Mouse (Mus musculus) neural tube, embryonic 11.5 days (tissue): ENCODE measurements around the gene Insl3. TPM values are rescaled to one million over a fixed set of nuclear protein-coding genes. Genes with fewer than 3 reads are reported as not detected.

ENCODE experiments used
- ATAC-seq: fragments of 200-750 bp; cut with Nextera tagmentation; 2 replicates; pipeline ENCODE4 v1.8.0; 2017; ENCODE audit warnings: moderate number of reproducible peaks, mild to moderate bottlenecking, moderate TSS enrichment, moderate library complexity; ENCODE audit not compliant: insufficient read depth, low FRiP score, low TSS enrichment
- DNase-seq: peaks from one replicate; pipeline ENCODE4 v3.0.0-alpha.2; 2015; ENCODE audit warnings: low spot score
- H3K27ac ChIP-seq: fragments of 300-500 bp; sonication (generic); 2 replicates; pipeline ENCODE4 v1.5.1; 2014; ENCODE audit warnings: low read depth, mild to moderate bottlenecking, low read length
- H3K27me3 ChIP-seq: fragments of 300-500 bp; sonication (generic); 2 replicates; pipeline ENCODE4 v1.6.1; 2014; ENCODE audit warnings: mild to moderate bottlenecking, low read length, mixed read lengths; ENCODE audit not compliant: control insufficient read depth, insufficient read depth
- H3K36me3 ChIP-seq: fragments of 300-500 bp; sonication (generic); 2 replicates; pipeline ENCODE4 v1.6.1; 2014; ENCODE audit warnings: mild to moderate bottlenecking, low read length, moderate library complexity, mixed read lengths; ENCODE audit not compliant: control insufficient read depth, insufficient read depth
- H3K4me1 ChIP-seq: fragments of 300-500 bp; sonication (generic); 2 replicates; pipeline ENCODE4 v1.6.1; 2014; ENCODE audit warnings: low read length, mixed read lengths; ENCODE audit not compliant: control insufficient read depth, insufficient read depth
- H3K4me2 ChIP-seq: fragments of 300-500 bp; sonication (generic); 2 replicates; pipeline ENCODE4 v1.6.1; 2014; ENCODE audit warnings: low read depth, mild to moderate bottlenecking, moderate library complexity
- H3K4me3 ChIP-seq: fragments of 300-500 bp; sonication (generic); 2 replicates; pipeline ENCODE4 v1.5.1; 2014; ENCODE audit warnings: low read depth, low read length
- H3K9ac ChIP-seq: fragments of 300-500 bp; sonication (generic); 2 replicates; pipeline ENCODE4 v1.6.1; 2014; ENCODE audit warnings: mild to moderate bottlenecking, low read length
- H3K9me3 ChIP-seq: fragments of 300-500 bp; sonication (generic); 2 replicates; pipeline ENCODE4 v1.6.1; 2016; ENCODE audit warnings: low read length; ENCODE audit not compliant: control insufficient read depth
- WGBS: fragments of 180-500 bp; shearing (Covaris S2); extraction: QIAGEN DNeasy Blood & Tissue Kit; methylation state at CpG from one replicate; pipeline ENCODE4 v1.1.7; 2014; 5-methylcytosine and 5-hydroxymethylcytosine counted together
- polyA plus RNA-seq: library from polyadenylated mRNA; unstranded; fragments of >200 nt; fragmentation: Nextera tagmentation; extraction: Ambion mirVana; gene quantifications from 2 replicates; pipeline ENCODE4 v1.2.1, GENCODE M21; 2014

The Insl3 gene
- polyA plus RNA-seq, result not detected in 2 replicates

GRCm38 (mm10) chr8:71689028-71689427 is at the start of gene Insl3:
Gene Insl3, plus strand, starts transcription at chr8:71689214.
- H3K27ac ChIP-seq, result no peak within 1 kb of the TSS
- H3K9ac ChIP-seq, result no peak within 1 kb of the TSS
- WGBS, result 2% methylated on average over 33 of the region's 33 CpGs
- H3K9me3 ChIP-seq, result no peaks in the 10 kb centered on the region
- H3K4me3 ChIP-seq, result no peak within 1 kb of the TSS
- DNase-seq (no peak), ATAC-seq (no peak)
- H3K4me1 ChIP-seq, result peaks cover 3% of the 10 kb centered on the region
- H3K4me2 ChIP-seq, result no peak within 1 kb of the TSS
- H3K36me3 ChIP-seq, result no peaks in the 10 kb centered on the region
- peaks cover 100% of the 10 kb centered on the region for H3K27me3 ChIP-seq

- Histone ChIP-seq H3K4me2 (no peak overlapping the region), H3K9me3 (no peaks in the 10 kb centered on the region), H3K27ac (no peak overlapping the region), H3K27me3 (peaks cover 4% of the 10 kb centered on the region; the same call in 1 of the 2 replicates), H3K9ac (no peak overlapping the region), H3K4me1 (no peaks in the 10 kb centered on the region), H3K36me3 (peaks cover 2% of the 10 kb centered on the region; the same call in 1 of the 2 replicates), H3K4me3 (no peak overlapping the region)
- ATAC-seq, result no peak
- no peak for DNase-seq
- 88% methylated on average over 4 of the region's 4 CpGs for WGBS
Observed at GRCm38 (mm10) chr8:71639318-71639717, 49.7 kb upstream of the Insl3 start.

- no peaks in the 10 kb centered on the region for H3K36me3 ChIP-seq
- no peaks in the 10 kb centered on the region for H3K9me3 ChIP-seq
- H3K4me3 ChIP-seq, result no peak overlapping the region
- H3K4me2 ChIP-seq, result no peak overlapping the region
- no peak overlapping the region for H3K27ac ChIP-seq
- no peaks in the 10 kb centered on the region for H3K4me1 ChIP-seq
- H3K9ac ChIP-seq, result no peak overlapping the region
- DNase-seq (no peak), ATAC-seq (no peak)
- 90% methylated on average over 9 of the region's 9 CpGs for WGBS
- H3K27me3 ChIP-seq, result no peaks in the 10 kb centered on the region
Observed at GRCm38 (mm10) chr8:71645510-71645909, 43.5 kb upstream of the Insl3 start.

GRCm38 (mm10) chr8:71654600-71654999 is 34.4 kb upstream of the Insl3 start:
- H3K27ac ChIP-seq, result no peak overlapping the region
- no peaks in the 10 kb centered on the region for H3K9me3 ChIP-seq
- no peaks in the 10 kb centered on the region for H3K4me1 ChIP-seq
- DNase-seq (peak; percentile 48), ATAC-seq (no peak)
- peak overlapping the region; percentile 25; the same call in 1 of the 2 replicates for H3K4me2 ChIP-seq
- no peak overlapping the region for H3K4me3 ChIP-seq
- H3K36me3 ChIP-seq, result no peaks in the 10 kb centered on the region; the same call in 1 of the 2 replicates
- H3K9ac ChIP-seq, result 0 out of 2 replicates have a peak overlapping the region, but pooled peaks have one; percentile 18
- WGBS, result 2% methylated on average over 24 of the region's 24 CpGs
- peaks cover 55% of the 10 kb centered on the region for H3K27me3 ChIP-seq

- no peaks in the 10 kb centered on the region for H3K9me3 ChIP-seq
- no peaks in the 10 kb centered on the region for H3K4me1 ChIP-seq
- H3K4me3 ChIP-seq, result no peak overlapping the region
- H3K9ac ChIP-seq, result no peak overlapping the region
- ATAC-seq (no peak), DNase-seq (no peak)
- H3K36me3 ChIP-seq, result no peaks in the 10 kb centered on the region; the same call in 1 of the 2 replicates
- no peak overlapping the region for H3K4me2 ChIP-seq
- H3K27ac ChIP-seq, result no peak overlapping the region
- peaks cover 62% of the 10 kb centered on the region for H3K27me3 ChIP-seq
- WGBS, result 23% methylated on average over 9 of the region's 9 CpGs
Observed at GRCm38 (mm10) chr8:71657816-71658215, 31.2 kb upstream of the Insl3 start.

GRCm38 (mm10) chr8:71658515-71659049 is 30.4 kb upstream of the Insl3 start:
- no peak overlapping the region for H3K27ac ChIP-seq
- H3K9me3 ChIP-seq, result no peaks in the 10 kb centered on the region
- H3K4me3 ChIP-seq, result no peak overlapping the region
- WGBS, result 35% methylated on average over 17 of the region's 17 CpGs
- DNase-seq (no peak), ATAC-seq (no peak)
- H3K27me3 ChIP-seq, result peaks cover 59% of the 10 kb centered on the region
- H3K4me2 ChIP-seq, result no peak overlapping the region
- no peaks in the 10 kb centered on the region for H3K4me1 ChIP-seq
- H3K9ac ChIP-seq, result no peak overlapping the region
- H3K36me3 ChIP-seq, result no peaks in the 10 kb centered on the region; the same call in 1 of the 2 replicates

GRCm38 (mm10) chr8:71659751-71660150 is 29.3 kb upstream of the Insl3 start:
- Histone ChIP-seq H3K9me3 (no peaks in the 10 kb centered on the region), H3K27ac (no peak overlapping the region), H3K27me3 (peaks cover 48% of the 10 kb centered on the region), H3K36me3 (no peaks in the 10 kb centered on the region; the same call in 1 of the 2 replicates), H3K4me2 (no peak overlapping the region), H3K4me1 (no peaks in the 10 kb centered on the region), H3K9ac (no peak overlapping the region), H3K4me3 (no peak overlapping the region)
- ATAC-seq (no peak), DNase-seq (no peak)
- 53% methylated on average over 1 of the region's 1 CpGs for WGBS

GRCm38 (mm10) chr8:71660325-71661120 is 28.5 kb upstream of the Insl3 start:
- Histone ChIP-seq H3K27ac (no peak overlapping the region), H3K4me1 (no peaks in the 10 kb centered on the region; the same call in 1 of the 2 replicates), H3K4me2 (no peak overlapping the region), H3K9ac (no peak overlapping the region), H3K36me3 (no peaks in the 10 kb centered on the region; the same call in 1 of the 2 replicates), H3K4me3 (no peak overlapping the region), H3K9me3 (no peaks in the 10 kb centered on the region), H3K27me3 (peaks cover 40% of the 10 kb centered on the region)
- ATAC-seq (peak; percentile 39), DNase-seq (peak; percentile 89)
- WGBS, result 8% methylated on average over 36 of the region's 36 CpGs
